Mouse (Mus musculus) heart, embryonic 14.5 days (tissue): ENCODE results near the gene Nit2. TPM values are rescaled to one million over a fixed set of nuclear protein-coding genes. Genes with fewer than 3 reads are reported as not detected.
A peak's percentile ranks its signal among the peaks of the same experiment; 100 is the strongest.

Source experiments
- ATAC-seq: fragments of 200-750 bp; cut with Nextera tagmentation; 2 replicates; pipeline ENCODE4 v1.8.0; 2017; ENCODE audit warnings: low read depth, moderate TSS enrichment; ENCODE audit not compliant: insufficient number of reproducible peaks, insufficient read depth, low FRiP score
- H3K27ac ChIP-seq, 2 experiments: fragments of 200-500 bp in 1 of 2; fragments of 300-500 bp in 1 of 2; sonication (generic) in 1 of 2; replicated peaks in 1 of 2; 2 replicates each; pipeline ENCODE4 v1.5.1; 2012 to 2014; ENCODE audit warnings: low read depth in 2 of 2, low read length in 2 of 2, control low read depth in 1 of 2, mild to moderate bottlenecking in 1 of 2, mixed read lengths in 1 of 2; ENCODE audit not compliant: control insufficient read depth in 1 of 2, insufficient read depth in 1 of 2
- H3K27me3 ChIP-seq: fragments of 300-500 bp; sonication (generic); 2 replicates; pipeline ENCODE4 v1.6.1; 2014; ENCODE audit warnings: mild to moderate bottlenecking, low read length, control low read depth; ENCODE audit not compliant: control insufficient read depth, insufficient read depth
- H3K36me3 ChIP-seq: fragments of 300-500 bp; sonication (generic); 2 replicates; pipeline ENCODE4 v1.6.1; 2014; ENCODE audit warnings: mild to moderate bottlenecking, control low read depth, low read length, mixed read lengths; ENCODE audit not compliant: control insufficient read depth, insufficient read depth
- H3K4me1 ChIP-seq, 2 experiments: fragments of 200-500 bp in 1 of 2; fragments of 300-500 bp in 1 of 2; sonication (generic) in 1 of 2; 2 replicates each; pipeline ENCODE4 v1.6.1; 2012 to 2014; ENCODE audit warnings: low read length in 2 of 2, control low read depth in 1 of 2, mixed read lengths in 1 of 2; ENCODE audit not compliant: control insufficient read depth in 2 of 2, insufficient read depth in 2 of 2
- H3K4me2 ChIP-seq: fragments of 300-500 bp; sonication (generic); 2 replicates; pipeline ENCODE4 v1.6.1; 2014; ENCODE audit warnings: mild to moderate bottlenecking, low read length
- H3K4me3 ChIP-seq, 2 experiments: fragments of 200-500 bp in 1 of 2; fragments of 300-500 bp in 1 of 2; sonication (generic) in 1 of 2; 2 replicates each; pipeline ENCODE4 v1.5.1; 2012 to 2014; ENCODE audit warnings: low read length in 2 of 2, mild to moderate bottlenecking in 2 of 2, control low read depth in 1 of 2, low read depth in 1 of 2, moderate library complexity in 1 of 2; ENCODE audit not compliant: control insufficient read depth in 1 of 2, insufficient read depth in 1 of 2
- H3K9ac ChIP-seq: fragments of 300-500 bp; sonication (generic); 2 replicates; pipeline ENCODE4 v1.6.1; 2014; ENCODE audit warnings: mild to moderate bottlenecking, low read length
- H3K9me3 ChIP-seq: fragments of 300-500 bp; sonication (generic); 2 replicates; pipeline ENCODE4 v1.6.1; 2016; ENCODE audit warnings: low read length, control low read depth; ENCODE audit not compliant: control insufficient read depth
- WGBS: fragments of 180-500 bp; shearing (Covaris S2); extraction: QIAGEN DNeasy Blood & Tissue Kit; methylation state at CpG from one replicate; pipeline ENCODE4 v1.1.7; 2014; 5-methylcytosine and 5-hydroxymethylcytosine counted together
- polyA plus RNA-seq: library from polyadenylated mRNA; unstranded; fragments of >200 nt; fragmentation: Nextera tagmentation; extraction: Ambion mirVana; gene quantifications from 2 replicates; pipeline ENCODE4 v1.2.1, GENCODE M21; 2014

Nit2 gene
- polyA plus RNA-seq, 1 experiment from 2014 or later = 53.8 TPM

DNA sequence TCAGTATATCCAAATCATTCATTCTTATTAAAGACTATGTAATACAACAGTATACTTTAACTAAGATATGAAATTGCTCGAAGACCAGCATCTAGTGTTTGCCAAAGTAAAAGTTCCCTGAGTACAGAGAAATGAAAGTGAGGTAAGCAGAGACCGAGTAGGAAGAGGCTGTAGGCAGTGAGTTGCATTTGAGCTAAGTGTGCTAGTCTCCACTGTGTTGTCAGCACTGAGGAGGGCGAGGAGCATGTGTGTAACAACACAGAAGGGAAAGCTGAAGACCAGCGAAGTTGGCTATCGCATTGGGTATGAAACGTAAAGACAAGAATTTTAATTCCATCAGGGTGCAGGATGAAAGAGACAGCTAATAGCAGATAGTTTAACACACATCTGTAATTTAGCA lies 33.5 kb downstream of the Nit2 start:
- H3K9me3 ChIP-seq = no peaks in the 10 kb centered on the region
- H3K4me2 ChIP-seq = no peak overlapping the region
- H3K27ac ChIP-seq = no peak overlapping the region
- no peak overlapping the region for H3K9ac ChIP-seq
- H3K4me3 ChIP-seq = no peak overlapping the region
- 94% methylated on average over 6 of the region's 6 CpGs for WGBS
- no peaks in the 10 kb centered on the region for H3K4me1 ChIP-seq
- no peaks in the 10 kb centered on the region for H3K27me3 ChIP-seq
- peaks cover 50% of the 10 kb centered on the region for H3K36me3 ChIP-seq
- ATAC-seq = no peak

DNA sequence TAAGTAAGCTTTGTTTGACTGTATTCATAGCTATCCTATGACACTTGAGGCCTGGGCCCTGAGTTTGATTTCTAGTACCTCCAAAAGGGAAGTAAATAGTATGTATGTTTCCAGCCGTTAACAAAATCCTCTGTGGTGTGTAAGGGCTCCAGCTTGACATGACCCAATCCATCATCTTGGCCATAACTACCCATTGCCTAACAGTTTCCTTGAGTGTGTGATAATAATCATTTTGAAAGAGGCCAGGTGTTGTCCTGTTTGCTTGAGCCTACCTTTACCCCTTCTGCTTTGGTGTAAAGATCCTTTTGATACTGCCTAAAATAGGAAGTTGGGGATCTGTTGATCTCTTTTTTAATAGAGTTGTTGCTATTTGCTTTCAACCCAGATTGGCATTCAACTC lies 34.8 kb downstream of the Nit2 start:
- Histone ChIP-seq H3K9ac (no peak overlapping the region), H3K27ac (no peak overlapping the region), H3K36me3 (peaks cover 37% of the 10 kb centered on the region), H3K27me3 (no peaks in the 10 kb centered on the region), H3K9me3 (no peaks in the 10 kb centered on the region), H3K4me2 (no peak overlapping the region), H3K4me3 (no peak overlapping the region), H3K4me1 (peaks cover 0 to 3% of the 10 kb centered on the region in 2 experiments; a peak in 2 of 4 replicates)
- ATAC-seq = no peak
- WGBS = 74% methylated on average over 1 of the region's 1 CpGs

DNA sequence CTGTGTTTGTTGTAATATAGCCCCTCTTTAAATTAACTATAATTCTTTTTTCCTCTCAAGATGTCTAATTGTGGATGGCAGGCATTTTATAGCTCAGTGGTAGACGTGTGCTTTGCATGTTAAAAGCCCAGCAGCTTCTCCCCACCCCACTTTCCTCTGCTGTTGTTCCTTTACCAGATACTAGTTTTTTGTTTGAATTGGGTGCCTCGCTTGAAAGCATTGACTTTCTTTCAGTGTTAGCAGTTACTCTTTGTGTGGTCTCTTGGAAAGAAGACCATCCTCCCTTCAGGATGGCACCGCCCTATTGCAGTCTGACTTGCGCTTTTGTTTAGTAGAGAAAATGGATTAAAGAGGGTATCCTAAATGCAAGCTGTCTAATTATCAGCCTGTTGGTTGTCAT lies 35.6 kb downstream of the Nit2 start:
- Histone ChIP-seq H3K27ac (no peak overlapping the region), H3K4me2 (no peak overlapping the region), H3K36me3 (peaks cover 29% of the 10 kb centered on the region), H3K4me3 (no peak overlapping the region), H3K9ac (no peak overlapping the region), H3K4me1 (peaks cover 0 to 5% of the 10 kb centered on the region in 2 experiments; a peak in 2 of 4 replicates), H3K27me3 (no peaks in the 10 kb centered on the region), H3K9me3 (no peaks in the 10 kb centered on the region)
- no peak for ATAC-seq
- WGBS = 93% methylated on average over 4 of the region's 4 CpGs

DNA sequence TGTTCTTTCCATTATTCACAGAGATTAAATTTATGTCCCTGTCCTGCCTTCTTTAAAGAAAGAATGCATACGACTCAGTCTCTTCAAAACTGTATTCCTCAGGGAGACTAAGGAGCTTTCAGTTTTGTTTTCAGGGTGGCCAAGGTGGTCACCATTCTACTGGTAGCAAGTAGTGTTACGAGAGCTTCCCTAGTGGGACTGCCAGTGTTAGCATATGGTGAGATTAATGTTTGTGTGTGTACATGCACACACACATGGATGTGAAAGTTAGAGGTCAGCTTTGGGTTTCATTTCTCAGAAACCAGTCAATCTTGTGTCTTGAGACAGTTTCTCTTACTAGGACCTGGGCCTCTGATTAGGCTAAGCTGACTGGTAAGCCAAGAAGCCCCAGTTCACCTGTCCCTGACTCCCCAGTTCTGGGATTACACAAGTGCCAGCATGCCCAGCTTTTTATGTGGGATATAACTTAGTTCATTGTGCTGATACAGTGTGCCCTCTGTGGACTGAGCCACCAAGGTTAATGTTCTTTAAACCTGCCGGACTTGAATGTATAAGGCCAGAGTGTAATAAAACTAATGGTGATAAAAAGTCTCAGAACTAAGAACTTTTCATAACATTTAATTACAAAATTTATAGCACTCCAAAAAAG lies 36.3 kb downstream of the Nit2 start:
- Histone ChIP-seq H3K36me3 (peaks cover 22% of the 10 kb centered on the region), H3K9ac (no peak overlapping the region), H3K4me2 (no peak overlapping the region), H3K27ac (no peak overlapping the region), H3K27me3 (no peaks in the 10 kb centered on the region), H3K4me1 (peaks cover 0 to 8% of the 10 kb centered on the region in 2 experiments; a peak in 2 of 4 replicates), H3K4me3 (no peak overlapping the region), H3K9me3 (no peaks in the 10 kb centered on the region)
- ATAC-seq = no peak
- WGBS = 85% methylated on average over 3 of the region's 3 CpGs

DNA sequence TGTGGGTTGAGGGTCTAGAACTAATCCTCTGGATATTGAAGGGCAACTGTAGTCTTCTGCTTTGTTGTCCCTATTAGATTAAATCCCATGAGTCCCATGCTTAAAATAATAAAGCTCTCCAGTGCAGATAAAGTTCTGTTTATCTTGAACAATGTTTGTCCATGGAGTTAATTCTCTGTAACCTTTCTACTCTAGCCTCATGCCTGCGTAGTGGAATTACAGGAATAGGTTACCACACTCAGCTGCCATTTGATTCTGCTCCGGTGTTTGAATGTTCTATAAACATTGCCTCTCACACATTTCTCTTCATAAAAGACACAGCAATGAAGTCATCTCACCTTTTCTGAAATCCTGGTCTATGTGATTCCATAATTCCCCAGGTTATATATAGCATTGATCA lies 39.3 kb downstream of the Nit2 start:
- H3K4me1 ChIP-seq = peaks cover 3 to 18% of the 10 kb centered on the region in 2 experiments; a peak in 3 of 4 replicates
- H3K9ac ChIP-seq = no peak overlapping the region
- H3K9me3 ChIP-seq = no peaks in the 10 kb centered on the region
- ATAC-seq = no peak
- no peaks in the 10 kb centered on the region for H3K27me3 ChIP-seq
- H3K4me2 ChIP-seq = no peak overlapping the region
- 70% methylated on average over 2 of the region's 2 CpGs for WGBS
- no peaks in the 10 kb centered on the region; the same call in 1 of the 2 replicates for H3K36me3 ChIP-seq
- no peak overlapping the region for H3K27ac ChIP-seq
- no peak overlapping the region for H3K4me3 ChIP-seq

- WGBS = 61% methylated on average over 4 of the region's 4 CpGs
- Histone ChIP-seq H3K9ac (no peak overlapping the region), H3K9me3 (no peaks in the 10 kb centered on the region)
Measured at GRCm38 (mm10) chr16:57126268-57126667, 40.9 kb downstream of the Nit2 start.

DNA sequence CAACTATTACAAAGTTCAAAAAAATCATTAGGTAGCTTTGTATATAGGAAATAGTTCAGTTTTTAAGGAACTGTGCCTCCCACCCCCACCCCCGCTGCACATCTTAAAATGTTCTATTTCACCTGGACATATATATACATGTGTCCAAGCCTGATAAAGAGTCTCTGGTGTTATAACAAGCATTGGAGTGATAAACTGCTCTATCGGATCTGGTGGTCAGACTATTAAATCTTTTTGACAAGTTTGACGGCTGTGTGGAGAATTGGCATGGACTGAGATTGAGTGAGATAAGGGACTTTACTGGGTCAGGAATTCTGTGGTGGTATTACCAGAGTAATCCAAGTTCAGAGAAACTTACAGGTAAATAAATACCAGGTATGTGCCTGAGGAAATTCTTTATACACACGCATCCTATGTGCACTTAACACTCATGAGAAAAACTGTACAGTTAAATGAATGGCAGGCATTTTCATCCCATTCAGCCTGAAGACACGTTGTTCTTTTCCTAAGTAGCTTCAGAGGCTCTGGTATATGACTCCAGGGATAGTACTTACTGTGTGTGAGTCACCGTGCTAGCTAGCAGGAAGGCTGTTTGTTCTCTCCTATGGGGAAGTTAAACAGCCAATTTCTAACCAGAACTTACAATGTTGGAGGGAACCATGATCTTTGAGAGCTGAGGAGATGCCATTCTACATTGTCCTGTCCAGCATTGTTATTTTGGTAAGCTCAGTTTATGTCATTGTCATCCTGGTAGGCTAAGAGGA lies 44.3 kb downstream of the Nit2 start:
- Histone ChIP-seq H3K4me1 (peaks cover 3 to 22% of the 10 kb centered on the region in 2 experiments; a peak in 3 of 4 replicates), H3K27me3 (no peaks in the 10 kb centered on the region), H3K36me3 (no peaks in the 10 kb centered on the region), H3K9ac (peak overlapping the region; percentile 96), H3K4me2 (peak overlapping the region; percentile 83), H3K27ac (0 out of 4 replicates have a peak overlapping the region, but pooled peaks of 1 of the 2 experiments have one; percentile 94), H3K4me3 (peak overlapping the region; percentile 86 to 93; a peak in 3 of 4 replicates), H3K9me3 (no peaks in the 10 kb centered on the region)
- WGBS = 32% methylated on average over 6 of the region's 6 CpGs
- no peak for ATAC-seq

More at GRCm38 (mm10) chr16:57126268-57126667, 40.9 kb downstream of the Nit2 start:
- peaks cover 3 to 22% of the 10 kb centered on the region in 2 experiments; a peak in 3 of 4 replicates for H3K4me1 ChIP-seq
- no peaks in the 10 kb centered on the region for H3K36me3 ChIP-seq
- no peak overlapping the region for H3K4me3 ChIP-seq
- no peak overlapping the region for H3K27ac ChIP-seq
- H3K4me2 ChIP-seq = no peak overlapping the region
- no peak for ATAC-seq
- H3K27me3 ChIP-seq = no peaks in the 10 kb centered on the region
